Mouse (Mus musculus): ENCODE results near the gene Mzf1. TPM values are rescaled to one million over a fixed set of nuclear protein-coding genes. Genes with fewer than 3 reads are reported as not detected.
A peak's percentile ranks its signal among the peaks of the same experiment; 100 is the strongest.

The Mzf1 gene
- total RNA-seq, 2 experiments from 2014 or later = 0.47 to 0.60 TPM

- peak; percentile 90 to 95 for DNase-seq
- intact Hi-C loops (cut with DNase I) = loop anchor here (1.0 to 2.0 kb wide), 3 partner anchors 31 to 100 kb away; no protein-coding TSS in a partner anchor
These were observed 45.2 kb downstream of the Mzf1 start for GRCm38 (mm10) chr7:13009143-13010004.

- intact Hi-C loops (cut with DNase I) = loop anchor here (2.0 kb wide), 1 partner anchor 29 kb away; no protein-coding TSS in a partner anchor
- no peak for DNase-seq
These were observed 47.0 kb downstream of the Mzf1 start for GRCm38 (mm10) chr7:13007341-13008092.

- intact Hi-C loops (cut with DNase I) = no loop called here
These were observed 48.0 kb downstream of the Mzf1 start for GRCm38 (mm10) chr7:13006531-13006930.

GRCm38 (mm10) chr7:13006011-13006410 lies 48.6 kb downstream of the Mzf1 start:
- DNase-seq = no peak
- intact Hi-C loops (cut with DNase I) = no loop called here

More at GRCm38 (mm10) chr7:13006531-13006930, 48.0 kb downstream of the Mzf1 start:
- DNase-seq = no peak

- DNase-seq = no peak
These were observed 51.2 kb downstream of the Mzf1 start for GRCm38 (mm10) chr7:13003380-13003779.

GRCm38 (mm10) chr7:13001584-13001983 lies 53.0 kb downstream of the Mzf1 start:
- intact Hi-C loops (cut with DNase I) = no loop called here
- no peak for DNase-seq

More at GRCm38 (mm10) chr7:13003380-13003779, 51.2 kb downstream of the Mzf1 start:
- intact Hi-C loops (cut with DNase I) = no loop called here

- intact Hi-C loops (cut with DNase I) = no loop called here
- DNase-seq = no peak
These were observed 55.7 kb downstream of the Mzf1 start, which contains the start of gene Trim28 for GRCm38 (mm10) chr7:12998851-12999250. Trim28 (plus strand) TSS chr7:12999114.

GRCm38 (mm10) chr7:12998053-12998452 lies 56.5 kb downstream of the Mzf1 start, which contains the start of gene Slc27a5:
Slc27a5 (minus strand) TSS chr7:12998192.
- no peak for DNase-seq
- intact Hi-C loops (cut with DNase I) = no loop called here

GRCm38 (mm10) chr7:12997230-12997629 lies 57.3 kb downstream of the Mzf1 start:
- intact Hi-C loops (cut with DNase I) = no loop called here

GRCm38 (mm10) chr7:12995862-12996261 lies 58.7 kb downstream of the Mzf1 start:
- DNase-seq = no peak
- intact Hi-C loops (cut with DNase I) = no loop called here

More at GRCm38 (mm10) chr7:12997230-12997629, 57.3 kb downstream of the Mzf1 start:
- no peak for DNase-seq

- intact Hi-C loops (cut with DNase I) = no loop called here
These were observed 61.4 kb downstream of the Mzf1 start for GRCm38 (mm10) chr7:12993148-12993547.

More at GRCm38 (mm10) chr7:12993148-12993547, 61.4 kb downstream of the Mzf1 start:
- DNase-seq = no peak

Other genes starting within 250 kb of the Mzf1 start
- 1 to 10 TPM; 4.6 to 5.1 TPM for gene Zfp329, start 235.9 kb downstream of the Mzf1 start, total RNA-seq (2021)
- 10 to 100 TPM; 15.4 to 21.5 TPM for gene Zfp110, start 220.0 kb downstream of the Mzf1 start, total RNA-seq (2021)
- gene Zfp128, start 173.6 kb downstream of the Mzf1 start, total RNA-seq (2021) = 1 to 10 TPM; 3.0 to 3.6 TPM
- gene Zscan22, start 156.9 kb downstream of the Mzf1 start, total RNA-seq (2021) = 1 to 10 TPM; 4.4 to 4.9 TPM
- 100 to 1,000 TPM; 550 to 562 TPM for gene Rps5, start 132.5 kb downstream of the Mzf1 start, total RNA-seq (2021)
- gene Rnf225, start 127.3 kb downstream of the Mzf1 start, total RNA-seq (2021) = under 1 TPM; 0.25 to 0.38 TPM
- 1 to 10 TPM; 2.8 to 3.7 TPM for gene Zfp324, start 88.9 kb downstream of the Mzf1 start, total RNA-seq (2021)
- 1 to 10 TPM; 2.5 to 2.9 TPM for gene Zfp446, start 76.9 kb downstream of the Mzf1 start, total RNA-seq (2021)
- not detected for gene Slc27a5, start 56.6 kb downstream of the Mzf1 start, total RNA-seq (2021)
- 10 to 100 TPM; 83.3 to 95.8 TPM for gene Trim28, start 55.6 kb downstream of the Mzf1 start, total RNA-seq (2021)
- gene Zbtb45, start 44.7 kb downstream of the Mzf1 start, total RNA-seq (2021) = 1 to 10 TPM; 7.9 to 8.8 TPM
- gene Chmp2a, start 20.0 kb downstream of the Mzf1 start, total RNA-seq (2021) = 100 to 1,000 TPM; 124 to 136 TPM
- gene Ube2m, start 16.5 kb downstream of the Mzf1 start, total RNA-seq (2021) = 100 to 1,000 TPM; 198 to 199 TPM
- not detected for gene Vmn1r85, start 40.4 kb upstream of the Mzf1 start, total RNA-seq (2021)
- gene Vmn1r86, start 65.2 kb upstream of the Mzf1 start, total RNA-seq (2021) = not detected
- not detected for gene Vmn1r87, start 85.4 kb upstream of the Mzf1 start, total RNA-seq (2021)
- under 1 TPM in 1 of 2 experiments, not detected in 1; 0.06 TPM for gene Vmn1r88, start 104.8 kb upstream of the Mzf1 start, total RNA-seq (2021)
- not detected for gene Vmn1r89, start 158.3 kb upstream of the Mzf1 start, total RNA-seq (2021)
- 1 to 10 TPM; 3.5 to 5.0 TPM for gene Lig1, start 222.5 kb upstream of the Mzf1 start, total RNA-seq (2021)
- 1 to 10 TPM; 7.8 to 8.1 TPM for gene Zswim9, start 224.0 kb upstream of the Mzf1 start, total RNA-seq (2021)